Mouse (Mus musculus): ENCODE data around the gene Lrrc2. TPM values are rescaled to one million over a fixed set of nuclear protein-coding genes. Genes with fewer than 3 reads are reported as not detected.

The Lrrc2 gene
- total and polyA plus RNA-seq, 2 experiments from 2014 or later = 0.78 to 1.3 TPM

- no peaks in the 10 kb centered on the region for H3K9me3 ChIP-seq (ENCODE audit: low read length)
- H3K36me3 ChIP-seq (ENCODE audit: insufficient read depth, low read length) = no peaks in the 10 kb centered on the region
- TF ChIP-seq CTCF (IDR thresholded peaks at IDR 0.05; ENCODE audit: low read depth) = no peak
- no peak for DNase-seq (ENCODE audit: low spot score)
- H3K4me1 ChIP-seq (ENCODE audit: insufficient read depth, low read length) = no peaks in the 10 kb centered on the region
- no peaks in the 10 kb centered on the region for H3K27me3 ChIP-seq (ENCODE audit: insufficient read depth, low read length)
- no peak for ATAC-seq
- 63% methylated on average over 21 of the region's 21 CpGs for WGBS
- no peak overlapping the region for H3K4me3 ChIP-seq (ENCODE audit: low read length)
- no peak overlapping the region for H3K27ac ChIP-seq
- no peak overlapping the region for H3K4me2 ChIP-seq (ENCODE audit: low read depth, low read length)
- no peak overlapping the region for H3K9ac ChIP-seq (replicated peaks; ENCODE audit: low read length)
Measured at GRCm38 (mm10) chr9:110914631-110915236, 36.6 kb upstream of the Lrrc2 start.

- Histone ChIP-seq H3K9me3 (ENCODE audit: low read length) (no peaks in the 10 kb centered on the region), H3K27me3 (ENCODE audit: insufficient read depth, low read length) (no peaks in the 10 kb centered on the region), H3K4me3 (ENCODE audit: low read length) (no peak overlapping the region), H3K9ac (replicated peaks; ENCODE audit: low read length) (no peak overlapping the region), H3K4me2 (ENCODE audit: low read depth, low read length) (no peak overlapping the region), H3K36me3 (ENCODE audit: insufficient read depth, low read length) (no peaks in the 10 kb centered on the region), H3K4me1 (ENCODE audit: insufficient read depth, low read length) (no peaks in the 10 kb centered on the region), H3K27ac (no peak overlapping the region)
- DNase-seq (ENCODE audit: low spot score) (no peak), ATAC-seq (no peak)
- TF ChIP-seq CTCF (IDR thresholded peaks at IDR 0.05; ENCODE audit: low read depth) = no peak
- 81% methylated on average over 8 of the region's 8 CpGs for WGBS
Measured at GRCm38 (mm10) chr9:110915466-110915865, 35.9 kb upstream of the Lrrc2 start.

DNA sequence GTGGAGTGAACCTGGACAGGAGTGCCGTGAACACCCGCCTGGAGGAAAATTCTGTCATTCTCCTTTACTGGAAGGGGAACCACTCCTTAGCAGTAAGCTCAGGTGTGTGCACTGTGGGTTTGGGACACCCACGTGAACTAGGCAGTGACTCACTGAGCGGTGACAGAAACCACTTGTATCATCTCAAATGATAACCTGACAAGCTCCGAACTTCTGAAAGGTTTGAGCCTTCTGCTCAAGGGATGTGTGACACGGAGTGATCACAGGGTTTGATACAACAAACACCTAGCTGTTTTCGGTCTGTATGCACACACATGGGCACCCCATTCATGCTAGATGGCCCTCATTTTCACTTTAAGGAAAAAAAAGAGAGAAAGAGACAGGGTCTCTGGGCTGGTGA lies 34.6 kb upstream of the Lrrc2 start, which contains the start of gene Fam240a:
Gene Fam240a (minus strand): TSS at position 76 of the 400 bp plus-strand sequence.
- 90% methylated on average over 7 of the region's 7 CpGs for WGBS
- no peak within 1 kb of the TSS for H3K9ac ChIP-seq (replicated peaks; ENCODE audit: low read length)
- ATAC-seq = no peak
- no peaks in the 10 kb centered on the region for H3K27me3 ChIP-seq (ENCODE audit: insufficient read depth, low read length)
- DNase-seq (ENCODE audit: low spot score) = no peak
- no peak within 1 kb of the TSS for H3K4me3 ChIP-seq (ENCODE audit: low read length)
- no peak within 1 kb of the TSS for H3K4me2 ChIP-seq (ENCODE audit: low read depth, low read length)
- no peaks in the 10 kb centered on the region for H3K36me3 ChIP-seq (ENCODE audit: insufficient read depth, low read length)
- no peak for TF ChIP-seq CTCF (IDR thresholded peaks at IDR 0.05; ENCODE audit: low read depth)
- no peaks in the 10 kb centered on the region for H3K9me3 ChIP-seq (ENCODE audit: low read length)
- H3K4me1 ChIP-seq (ENCODE audit: insufficient read depth, low read length) = no peaks in the 10 kb centered on the region
- no peak within 1 kb of the TSS for H3K27ac ChIP-seq

DNA sequence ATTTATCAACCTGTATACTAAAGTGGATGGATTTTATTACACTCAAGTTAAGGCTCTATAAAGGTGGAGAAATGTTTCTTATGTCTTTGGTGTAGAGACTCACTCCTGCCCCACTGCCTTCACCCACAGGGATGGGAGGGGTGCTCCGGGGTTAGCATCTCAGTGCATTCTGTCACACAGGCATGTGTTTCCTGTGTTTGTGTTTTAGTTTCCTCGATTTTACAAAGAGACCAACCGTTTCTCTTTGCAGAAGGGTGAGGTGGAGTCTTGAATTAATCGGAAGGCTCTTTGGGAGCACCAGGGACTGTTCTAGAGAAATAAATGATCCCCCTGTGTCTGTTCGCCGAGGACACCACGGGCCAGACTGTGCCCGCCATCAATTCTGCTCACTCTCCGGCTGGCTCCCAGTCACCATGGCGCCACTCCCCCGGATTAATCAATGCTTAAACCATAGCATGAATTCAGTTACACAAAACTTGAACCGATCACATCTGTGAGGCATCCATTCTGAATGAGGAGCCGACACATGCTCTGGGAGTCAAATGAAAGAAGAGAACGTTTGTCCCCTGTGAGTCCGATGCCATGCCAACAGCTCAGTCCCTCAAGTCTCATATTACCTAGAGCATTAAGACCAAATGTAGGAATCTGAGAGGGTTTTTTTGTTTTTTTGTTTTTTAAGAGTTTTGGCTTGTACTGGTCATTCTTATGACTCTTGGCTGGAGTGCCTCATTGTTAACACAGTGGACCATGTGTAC lies 30.5 kb upstream of the Lrrc2 start:
- no peak for TF ChIP-seq CTCF (IDR thresholded peaks at IDR 0.05; ENCODE audit: low read depth)
- DNase-seq (ENCODE audit: low spot score) = peak; percentile 22
- 35% methylated on average over 15 of the region's 15 CpGs for WGBS
- Histone ChIP-seq H3K36me3 (ENCODE audit: insufficient read depth, low read length) (no peaks in the 10 kb centered on the region), H3K9ac (replicated peaks; ENCODE audit: low read length) (no peak overlapping the region), H3K9me3 (ENCODE audit: low read length) (no peaks in the 10 kb centered on the region), H3K4me2 (ENCODE audit: low read depth, low read length) (no peak overlapping the region), H3K27me3 (ENCODE audit: insufficient read depth, low read length) (no peaks in the 10 kb centered on the region), H3K27ac (no peak overlapping the region), H3K4me3 (ENCODE audit: low read length) (no peak overlapping the region), H3K4me1 (ENCODE audit: insufficient read depth, low read length) (no peaks in the 10 kb centered on the region)
- ATAC-seq = peak; percentile 53; the same call in 1 of the 2 replicates

- Histone ChIP-seq H3K4me2 (ENCODE audit: low read depth, low read length) (no peak overlapping the region), H3K9me3 (ENCODE audit: low read length) (no peaks in the 10 kb centered on the region), H3K4me1 (ENCODE audit: insufficient read depth, low read length) (no peaks in the 10 kb centered on the region), H3K4me3 (ENCODE audit: low read length) (no peak overlapping the region), H3K27ac (no peak overlapping the region), H3K36me3 (ENCODE audit: insufficient read depth, low read length) (no peaks in the 10 kb centered on the region), H3K27me3 (ENCODE audit: insufficient read depth, low read length) (no peaks in the 10 kb centered on the region), H3K9ac (replicated peaks; ENCODE audit: low read length) (no peak overlapping the region)
- peak; percentile 96 for TF ChIP-seq CTCF (IDR thresholded peaks at IDR 0.05; ENCODE audit: low read depth)
- no peak for ATAC-seq
- DNase-seq (ENCODE audit: low spot score) = peak; percentile 87
- WGBS = 19% methylated on average over 7 of the region's 7 CpGs
Measured at GRCm38 (mm10) chr9:110922759-110923158, 28.6 kb upstream of the Lrrc2 start.

- peak; percentile 47 for DNase-seq (ENCODE audit: low spot score)
Measured at GRCm38 (mm10) chr9:110931573-110931972, 19.8 kb upstream of the Lrrc2 start.

More at GRCm38 (mm10) chr9:110931573-110931972, 19.8 kb upstream of the Lrrc2 start:
- no peaks in the 10 kb centered on the region for H3K9me3 ChIP-seq (ENCODE audit: low read length)
- peak; percentile 42; the same call in 1 of the 2 replicates for ATAC-seq
- TF ChIP-seq CTCF (IDR thresholded peaks at IDR 0.05; ENCODE audit: low read depth) = no peak
- no peaks in the 10 kb centered on the region for H3K27me3 ChIP-seq (ENCODE audit: insufficient read depth, low read length)
- WGBS = 40% methylated on average over 6 of the region's 6 CpGs
- no peaks in the 10 kb centered on the region for H3K36me3 ChIP-seq (ENCODE audit: insufficient read depth, low read length)
- H3K4me3 ChIP-seq (ENCODE audit: low read length) = no peak overlapping the region
- peaks cover 13% of the 10 kb centered on the region for H3K4me1 ChIP-seq (ENCODE audit: insufficient read depth, low read length)
- no peak overlapping the region for H3K9ac ChIP-seq (replicated peaks; ENCODE audit: low read length)
- no peak overlapping the region for H3K4me2 ChIP-seq (ENCODE audit: low read depth, low read length)
- H3K27ac ChIP-seq = 0 out of 2 replicates have a peak overlapping the region, but pooled peaks have one; percentile 82
